Mouse (Mus musculus): Measurements from ENCODE around the gene Mrgprf.
A peak's percentile ranks its signal among the peaks of the same experiment; 100 is the strongest.

Gene Mrgprf

DNA sequence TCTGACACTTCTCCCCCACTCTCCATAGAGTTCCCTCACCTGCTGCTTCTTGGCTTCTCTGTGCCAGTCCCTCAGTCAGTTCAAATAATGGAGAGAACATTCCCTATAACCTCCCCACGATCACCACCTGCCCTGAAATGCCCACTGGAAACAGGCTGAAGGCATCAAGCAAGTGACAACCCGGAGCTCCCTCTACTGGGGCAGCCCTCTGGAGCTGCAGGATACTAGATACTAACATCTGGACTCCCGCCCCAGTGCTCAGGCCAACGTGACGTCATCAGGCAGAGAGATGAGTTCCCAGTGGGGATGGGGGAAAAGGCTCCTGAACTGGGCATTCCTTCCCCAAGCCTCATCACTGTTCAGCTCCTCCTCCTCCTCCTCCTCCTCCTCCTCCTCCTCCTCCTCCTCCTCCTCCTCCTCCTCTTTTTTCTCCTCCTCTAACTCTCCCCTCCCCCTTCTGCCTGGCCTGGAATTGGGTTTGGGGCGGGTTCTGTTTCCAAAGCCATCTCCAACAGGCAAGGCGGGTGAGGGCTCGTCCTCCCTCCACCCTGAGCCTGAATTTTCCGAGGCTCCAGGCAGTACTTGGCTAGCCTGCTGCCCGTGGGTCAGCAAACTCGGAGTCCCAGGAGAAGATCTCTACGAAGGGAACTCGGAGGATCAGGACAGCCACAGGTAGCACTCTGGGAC lies at the start of gene Mrgprf:
Mrgprf (plus strand) TSS at position 508 of the 687 bp plus-strand sequence.
- peak; percentile 56 for DNase-seq

DNA sequence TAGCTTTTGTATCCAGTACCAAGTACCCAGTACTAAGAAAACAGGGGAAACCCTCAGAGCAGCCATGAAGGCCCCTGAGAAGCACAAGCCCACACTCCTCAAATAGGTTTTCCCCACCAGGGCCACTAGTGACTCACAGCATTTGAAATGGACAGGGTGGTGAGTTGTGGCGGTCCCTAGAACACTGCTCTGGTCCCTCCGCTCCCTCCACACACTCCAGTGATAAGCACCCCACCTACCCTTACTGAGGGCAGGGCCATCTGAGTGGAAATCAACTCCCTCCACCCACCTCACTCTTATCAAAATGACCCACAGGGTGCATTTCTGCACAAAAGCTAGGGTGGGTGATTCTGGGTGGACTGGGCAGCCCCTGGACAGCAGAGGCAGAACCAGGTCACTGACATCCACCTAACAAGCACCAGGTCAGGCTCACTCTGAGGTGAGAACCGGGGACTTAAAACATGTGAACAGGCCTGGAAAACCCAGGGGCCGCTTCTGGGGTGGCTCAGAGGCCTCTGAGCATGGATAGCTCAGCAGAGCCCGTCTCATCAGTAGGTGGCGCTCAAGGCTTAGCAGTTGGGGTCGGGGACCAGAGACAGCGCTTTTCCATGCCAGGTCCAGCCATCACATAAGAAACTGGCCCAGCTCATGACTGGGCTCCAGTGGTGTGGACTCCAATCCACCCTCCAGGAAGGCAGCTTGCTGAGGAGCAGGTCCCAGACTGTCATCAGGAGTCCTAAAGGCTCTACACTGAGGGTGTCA lies 47.7 kb upstream of the Mrgprf start:
- peak; percentile 92 for DNase-seq

DNA sequence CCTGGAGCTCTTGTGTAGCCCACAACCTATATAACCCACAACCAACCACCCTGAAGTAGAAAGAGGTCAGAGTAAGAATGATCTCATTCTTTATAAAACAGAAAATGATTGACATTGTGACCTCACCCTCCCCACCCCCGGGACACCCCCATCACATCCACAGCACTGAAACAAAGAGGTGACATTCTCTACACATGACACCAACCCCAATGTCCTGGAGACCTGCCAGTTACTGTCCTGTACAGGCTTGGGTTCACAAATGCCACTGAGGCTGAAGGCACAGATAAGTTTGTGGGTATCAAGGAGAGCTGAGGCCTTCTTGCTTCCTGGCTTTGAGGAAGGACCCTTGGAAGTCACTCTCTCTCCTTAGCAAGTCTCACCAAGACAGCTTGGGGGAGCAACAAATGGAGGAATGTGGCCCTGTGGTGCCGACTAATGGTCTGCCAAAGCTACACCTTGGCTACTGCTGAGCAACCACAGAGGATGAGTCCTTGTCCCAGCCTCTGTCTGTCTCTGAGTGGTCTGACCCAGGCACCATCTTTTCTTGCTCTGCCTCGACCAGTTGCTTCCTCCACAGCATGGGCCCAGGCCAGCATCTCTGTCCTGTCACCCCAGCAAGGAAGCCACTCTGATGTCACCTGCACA lies 46.5 kb upstream of the Mrgprf start:
- DNase-seq = no peak

DNA sequence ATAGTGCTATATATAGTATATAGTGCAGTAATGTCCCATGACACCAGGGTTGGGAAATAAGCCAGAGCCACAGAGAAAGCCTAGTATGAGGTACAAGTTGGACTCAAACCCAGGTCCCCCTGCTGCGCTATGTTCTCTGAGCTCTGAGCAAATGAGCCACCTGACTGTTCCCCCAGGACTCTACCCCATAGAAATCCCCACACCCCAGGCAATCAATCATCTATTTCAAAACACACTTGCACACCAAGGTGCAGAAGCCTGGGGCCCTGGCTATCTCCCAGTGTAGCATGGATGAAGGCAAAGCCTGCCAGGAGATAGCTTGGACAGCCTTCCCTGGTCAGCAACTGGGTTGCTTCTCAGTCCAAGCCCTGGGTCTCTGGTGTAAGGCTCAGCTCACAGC lies 44.5 kb upstream of the Mrgprf start:
- no peak for DNase-seq

DNA sequence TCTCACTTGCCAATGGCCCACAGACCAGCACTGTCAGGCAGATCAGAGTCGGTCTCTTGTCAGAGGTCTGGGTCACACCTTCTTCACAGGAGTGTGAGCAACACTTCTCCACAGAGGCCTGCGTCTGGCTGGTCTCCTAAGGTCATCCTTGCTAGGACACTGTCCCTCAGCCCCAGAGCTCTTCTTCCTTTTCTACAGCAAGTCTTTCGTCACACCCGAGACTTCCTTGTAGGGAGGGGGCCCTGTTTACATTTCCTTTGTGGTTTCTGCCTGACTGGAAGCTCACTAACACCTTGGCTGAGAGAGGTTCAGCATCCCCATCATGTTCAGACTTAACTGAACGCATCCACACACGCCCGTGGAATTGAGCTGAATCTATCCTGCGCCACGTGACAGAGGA lies 36.4 kb upstream of the Mrgprf start:
- DNase-seq = no peak

DNA sequence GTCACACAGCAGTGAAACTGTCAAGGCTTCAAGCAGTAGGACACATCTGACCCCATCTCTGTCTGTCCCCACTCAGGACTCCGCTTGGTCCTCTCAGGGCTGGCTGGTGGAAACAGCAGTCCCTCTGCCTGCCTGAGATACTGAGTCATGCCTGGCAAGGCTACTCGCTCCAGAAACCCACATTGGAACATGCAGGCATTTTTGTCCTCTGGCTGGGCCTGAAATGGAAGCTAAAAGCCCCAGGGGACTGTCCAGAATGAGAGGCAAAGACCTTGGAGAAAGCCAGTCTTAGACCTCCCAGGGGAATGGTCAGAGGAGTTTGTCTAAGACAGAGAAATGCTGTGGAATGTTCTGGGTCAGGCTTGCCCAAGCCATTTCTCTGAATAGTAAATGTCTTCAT lies 34.6 kb upstream of the Mrgprf start:
- no peak for DNase-seq

DNA sequence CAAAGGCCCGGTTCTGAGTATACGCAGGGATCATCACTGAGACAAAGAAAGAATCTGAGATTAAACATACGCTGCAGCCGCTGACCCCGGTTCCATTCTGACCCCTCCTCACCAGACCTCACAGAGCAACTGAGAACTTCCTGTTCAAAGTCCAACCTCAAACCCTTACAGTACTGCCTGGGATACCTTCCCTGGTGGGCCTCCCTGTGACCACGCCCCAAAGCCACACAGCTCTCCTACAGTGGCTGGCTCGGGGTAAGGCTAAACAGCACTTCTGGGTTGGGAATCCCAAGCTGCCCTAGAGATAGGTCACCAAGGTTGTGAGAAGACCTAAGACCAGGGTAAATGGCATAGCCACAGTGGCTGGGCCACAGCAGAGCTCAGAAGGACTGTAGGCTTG lies 31.7 kb upstream of the Mrgprf start:
- DNase-seq = no peak

DNA sequence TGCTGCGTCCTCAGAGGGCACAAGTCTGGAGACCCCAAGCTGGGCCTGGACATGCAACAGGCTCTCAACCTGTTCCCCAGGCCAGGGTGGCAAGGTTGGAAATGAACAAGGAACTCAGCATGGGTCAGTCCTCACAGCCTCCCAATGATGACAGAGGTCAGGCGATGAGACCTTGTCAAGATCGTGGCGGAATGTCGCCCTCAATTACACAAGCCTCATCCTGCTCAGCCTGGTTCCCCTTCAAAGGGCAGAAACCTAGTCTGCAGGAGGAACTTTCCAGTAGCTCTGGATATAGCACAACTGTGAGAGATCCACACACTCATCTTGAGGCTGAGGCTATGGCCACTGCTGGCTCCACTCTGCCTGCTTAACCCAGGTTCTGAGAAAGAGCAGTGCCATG lies 29.7 kb upstream of the Mrgprf start:
- no peak for DNase-seq

DNA sequence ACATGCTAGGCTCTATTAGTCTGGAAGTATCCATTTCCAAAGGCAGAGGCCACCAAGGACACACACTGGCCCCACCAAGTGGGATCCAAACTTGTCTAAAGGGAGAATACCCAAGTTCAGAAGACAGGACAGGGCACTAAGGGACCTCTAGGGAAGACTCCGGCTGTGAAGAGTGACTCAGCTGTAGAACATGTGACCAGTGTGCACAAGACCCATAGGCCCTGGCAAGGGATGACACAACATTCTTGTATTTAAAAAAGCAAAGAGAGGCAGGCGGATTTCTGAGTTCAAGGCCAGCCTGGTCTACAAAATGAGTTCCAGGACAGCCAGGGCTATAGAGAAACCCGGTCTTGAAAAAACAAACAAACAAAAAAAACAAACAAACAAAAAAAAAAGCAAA lies 25.1 kb upstream of the Mrgprf start:
- no peak for DNase-seq

DNA sequence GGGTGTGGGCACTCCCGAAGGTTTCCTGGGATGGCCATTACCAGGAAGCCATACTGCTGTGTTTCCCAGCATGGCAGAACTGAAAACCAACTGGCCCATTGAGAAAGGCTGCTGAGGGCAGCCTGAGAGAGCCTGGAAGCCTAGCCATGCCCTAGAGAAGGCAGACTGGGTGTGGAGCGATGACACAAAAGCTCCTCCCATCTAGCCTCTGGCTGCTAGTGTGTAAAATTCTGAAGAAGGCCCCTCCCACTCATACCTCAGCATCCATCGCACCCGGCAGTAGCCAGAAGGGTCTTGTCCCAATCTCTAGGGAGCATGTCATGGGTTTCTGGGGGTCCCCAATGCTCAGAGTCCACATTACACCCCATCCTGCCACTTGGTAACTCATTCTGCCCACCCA lies 19.2 kb upstream of the Mrgprf start:
- DNase-seq = no peak

DNA sequence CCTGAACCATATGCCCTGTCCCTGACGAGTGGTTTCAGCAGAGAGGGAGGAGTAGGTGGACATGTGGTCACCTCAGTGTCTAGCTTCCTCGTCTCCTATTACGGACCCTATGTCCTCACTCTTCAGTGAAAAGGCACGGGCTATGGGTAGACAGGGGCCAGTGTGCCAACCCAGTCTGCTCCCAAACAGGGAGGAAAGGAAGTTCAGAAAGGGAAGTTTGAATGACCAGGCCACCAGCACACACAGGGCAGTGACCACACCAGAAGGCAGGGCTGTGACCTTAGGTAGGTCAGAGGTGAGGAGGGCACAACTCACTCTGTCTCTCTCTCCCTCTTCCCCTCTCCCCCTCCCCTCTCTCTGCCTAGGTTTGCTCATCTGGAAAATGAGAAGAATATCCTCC lies 17.6 kb upstream of the Mrgprf start:
- no peak for DNase-seq

DNA sequence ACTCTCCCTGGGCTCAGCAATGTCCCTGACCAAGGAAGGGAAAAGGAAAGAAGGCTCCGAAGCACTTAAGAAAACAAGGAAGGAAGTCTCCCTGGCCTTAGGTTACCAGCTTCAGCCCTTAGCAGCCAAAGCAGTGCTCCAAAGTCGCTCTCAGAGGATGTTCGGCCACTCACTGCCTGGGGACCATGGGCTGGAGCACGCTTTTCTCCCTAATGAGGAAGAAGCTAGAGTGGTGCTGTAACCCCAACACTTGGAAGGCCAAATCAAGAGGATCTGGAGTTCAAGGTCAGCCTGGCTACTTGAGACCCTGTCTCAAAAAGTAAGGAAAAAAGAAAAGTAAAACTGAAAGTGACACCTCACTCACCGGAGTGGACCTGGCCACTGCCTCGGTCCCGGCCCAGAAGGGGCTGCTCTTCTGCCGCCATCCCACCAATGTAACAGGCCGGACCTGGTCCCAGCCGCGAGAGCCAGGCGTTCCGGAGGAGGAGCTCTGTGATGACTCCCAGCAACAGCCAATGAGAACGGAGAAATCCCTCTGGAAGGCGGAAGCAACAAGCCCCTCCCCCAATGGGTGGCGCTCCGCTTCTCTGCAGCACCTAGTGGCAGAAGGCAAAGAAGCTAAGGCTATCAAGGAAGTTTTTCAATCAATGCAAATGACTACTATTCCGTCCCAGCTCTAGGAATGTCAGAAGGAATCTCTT lies 17.0 kb upstream of the Mrgprf start, which contains the start of gene Tpcn2:
Tpcn2 (minus strand) TSS at position 525 of the 701 bp plus-strand sequence.
- DNase-seq = peak; percentile 97

DNA sequence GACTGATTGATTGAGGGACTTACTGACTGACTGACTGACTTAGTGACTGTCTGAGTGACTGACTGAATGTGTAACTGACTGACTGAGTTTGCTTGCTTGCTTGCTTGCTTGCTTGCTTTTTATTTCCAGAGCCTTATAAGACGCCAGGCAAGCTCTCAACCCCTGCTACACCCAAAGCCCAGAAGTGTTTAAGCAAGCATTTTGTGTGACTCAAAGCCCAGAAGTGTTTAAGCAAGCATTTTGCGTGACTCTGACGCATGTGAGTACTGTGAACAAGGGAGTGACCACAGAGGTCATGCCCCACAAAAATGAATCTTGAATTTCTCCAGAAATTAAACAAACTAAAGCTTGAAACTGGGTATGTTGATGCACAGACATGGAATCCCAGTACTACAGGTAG lies 16.3 kb upstream of the Mrgprf start:
- no peak for DNase-seq

DNA sequence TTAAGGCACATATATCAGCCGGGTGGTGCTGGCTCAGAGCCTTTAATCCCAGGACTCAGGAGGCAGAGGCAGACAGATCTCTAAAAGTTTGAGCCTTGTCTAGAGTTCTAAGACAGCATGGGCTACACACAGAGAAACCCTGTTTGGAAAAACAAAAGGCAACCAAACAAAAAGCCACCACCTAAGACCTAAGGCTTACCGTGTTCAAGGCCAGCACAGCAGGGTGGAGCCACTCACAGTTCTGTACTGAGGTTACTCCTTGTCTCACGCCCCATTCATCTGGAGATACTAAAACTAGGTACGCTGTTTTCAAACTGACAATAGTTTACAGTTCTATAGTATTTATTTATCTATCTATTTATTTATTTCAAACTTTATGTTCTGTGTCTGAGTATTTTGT lies 15.2 kb upstream of the Mrgprf start:
- no peak for DNase-seq

DNA sequence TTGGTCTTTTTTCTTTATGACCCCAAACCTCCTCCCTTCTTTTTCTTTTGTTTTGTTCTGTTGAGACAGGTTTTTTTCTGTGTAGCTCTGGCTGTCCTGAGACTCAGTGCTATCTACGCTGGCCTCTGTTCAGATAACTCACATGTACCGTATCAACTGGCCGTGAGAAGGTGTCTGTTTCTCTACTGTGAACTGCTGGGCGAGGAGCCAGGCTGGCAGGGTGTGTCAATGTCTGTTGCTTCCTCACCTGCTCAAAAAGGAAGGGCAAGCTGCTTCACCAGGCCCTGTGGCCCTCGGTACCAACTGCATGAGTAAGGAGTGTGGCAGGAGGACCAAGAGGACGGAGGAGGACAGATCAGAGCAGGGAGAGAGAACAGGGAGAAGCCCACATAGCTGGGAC lies 13.2 kb upstream of the Mrgprf start:
- DNase-seq = no peak

DNA sequence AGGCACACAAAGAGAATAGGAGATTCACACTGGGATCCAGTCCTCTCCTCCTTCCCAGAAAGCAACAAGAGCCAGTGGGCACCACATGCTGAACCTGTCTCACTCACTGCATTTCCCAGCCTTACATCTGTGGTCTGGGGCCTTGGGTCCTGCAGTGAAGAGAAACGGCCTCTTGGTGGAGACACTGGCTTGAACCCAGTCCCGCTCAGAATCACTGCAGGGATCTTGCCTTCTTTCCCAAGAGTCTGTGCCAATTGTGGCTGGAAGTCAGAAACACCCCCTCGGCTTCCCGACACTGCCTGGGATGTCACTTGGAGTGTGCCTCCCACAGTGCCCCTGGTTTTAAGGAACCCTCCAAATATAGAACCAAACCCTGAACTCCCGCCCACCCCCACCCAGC lies 11.3 kb upstream of the Mrgprf start:
- DNase-seq = peak; percentile 62

DNA sequence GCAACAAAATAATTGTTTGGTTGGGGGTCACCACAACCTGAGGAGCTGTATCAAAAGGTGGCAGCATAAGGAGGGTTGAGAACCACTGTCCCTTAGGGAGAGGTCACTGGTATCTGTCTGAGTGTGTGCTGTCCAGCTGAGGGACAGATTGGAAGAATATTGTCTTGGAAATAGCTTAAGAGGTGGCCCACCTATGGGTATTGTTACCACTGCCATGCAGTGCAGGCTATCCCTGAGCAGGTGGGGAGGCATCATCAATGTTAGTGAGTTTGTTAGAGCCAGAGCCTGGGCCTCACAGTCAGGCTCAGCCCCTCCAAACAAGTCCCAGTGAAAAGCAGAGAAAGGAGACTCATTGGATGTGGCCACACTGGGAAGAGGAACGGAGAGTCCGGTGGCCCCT lies 8.8 kb upstream of the Mrgprf start:
- DNase-seq = no peak

DNA sequence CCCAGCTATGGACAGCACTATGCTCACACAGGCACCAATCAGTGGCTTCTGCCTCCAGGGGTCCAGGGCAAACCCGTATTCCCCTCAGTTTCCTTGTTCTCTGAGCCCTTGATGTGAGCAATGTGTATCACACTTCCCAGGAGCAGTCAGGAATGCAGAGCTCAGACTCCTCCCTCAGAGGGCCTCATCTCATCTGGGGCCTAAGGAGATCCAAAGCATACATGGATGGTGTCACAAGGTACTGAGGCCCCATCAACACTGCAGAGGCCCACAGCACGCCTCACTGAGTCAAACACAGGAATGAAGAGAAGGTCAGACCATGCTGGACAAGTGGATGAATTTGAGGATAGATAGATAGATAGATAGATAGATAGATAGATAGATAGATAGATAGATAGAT lies 7.9 kb upstream of the Mrgprf start:
- no peak for DNase-seq

DNA sequence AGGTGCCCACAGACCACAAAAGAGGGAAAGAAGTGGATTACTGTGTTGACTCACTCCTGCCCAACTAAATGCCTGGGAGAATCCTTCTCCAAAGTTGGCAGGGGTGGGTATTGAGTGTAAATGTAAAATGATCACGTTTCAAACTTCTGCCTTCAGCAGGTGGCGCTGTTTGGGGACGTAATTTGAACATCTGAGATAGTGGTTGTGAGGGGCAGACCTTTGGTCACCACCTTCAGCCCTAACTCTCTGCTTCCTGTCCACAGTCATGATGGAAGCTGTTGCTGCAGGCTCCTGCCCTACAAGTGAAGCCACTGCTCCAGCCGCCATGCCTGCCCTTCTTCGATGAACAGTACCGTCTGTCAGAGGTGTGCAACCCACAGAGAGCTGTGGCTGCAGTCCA lies 6.8 kb upstream of the Mrgprf start:
- peak; percentile 40 for DNase-seq

DNA sequence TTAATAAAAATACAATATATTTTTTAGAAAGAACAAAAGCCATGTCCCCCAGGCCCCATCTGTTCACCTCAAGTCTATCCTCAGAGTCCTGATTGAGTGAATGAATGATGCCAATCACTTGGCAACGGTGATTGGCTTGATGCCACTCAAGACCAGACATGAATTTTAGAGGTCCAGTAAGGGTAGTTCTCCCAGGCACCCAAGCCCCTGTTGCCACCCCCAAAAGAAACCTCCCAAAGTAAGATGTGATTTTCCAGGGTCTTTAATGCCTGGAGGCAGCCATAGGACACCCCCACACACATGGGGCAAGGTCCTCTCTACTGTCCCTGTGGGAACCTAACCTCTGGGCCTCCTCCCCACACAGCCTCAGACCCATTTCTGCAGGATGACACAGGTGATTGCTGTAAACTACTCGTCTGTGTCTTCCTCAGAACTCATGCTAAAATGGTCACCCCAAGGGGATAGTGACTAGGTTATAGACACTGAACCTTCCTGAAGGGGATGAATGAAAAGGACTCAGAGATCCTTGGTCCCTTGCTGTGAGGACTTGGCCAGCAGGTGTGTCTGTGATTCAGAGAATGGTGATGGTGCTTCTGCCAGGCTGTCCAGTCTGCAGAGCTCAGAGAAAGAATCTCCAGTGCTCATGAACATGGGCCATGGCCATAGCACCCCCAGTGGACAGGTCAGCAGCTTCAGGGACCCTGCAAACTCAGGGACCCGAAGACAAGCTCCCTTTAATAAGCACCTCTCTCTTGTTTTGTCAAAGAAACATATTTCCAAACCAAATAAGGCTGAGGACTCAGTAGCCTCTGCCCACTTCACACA lies 1.8 kb upstream of the Mrgprf start:
- DNase-seq = no peak

DNA sequence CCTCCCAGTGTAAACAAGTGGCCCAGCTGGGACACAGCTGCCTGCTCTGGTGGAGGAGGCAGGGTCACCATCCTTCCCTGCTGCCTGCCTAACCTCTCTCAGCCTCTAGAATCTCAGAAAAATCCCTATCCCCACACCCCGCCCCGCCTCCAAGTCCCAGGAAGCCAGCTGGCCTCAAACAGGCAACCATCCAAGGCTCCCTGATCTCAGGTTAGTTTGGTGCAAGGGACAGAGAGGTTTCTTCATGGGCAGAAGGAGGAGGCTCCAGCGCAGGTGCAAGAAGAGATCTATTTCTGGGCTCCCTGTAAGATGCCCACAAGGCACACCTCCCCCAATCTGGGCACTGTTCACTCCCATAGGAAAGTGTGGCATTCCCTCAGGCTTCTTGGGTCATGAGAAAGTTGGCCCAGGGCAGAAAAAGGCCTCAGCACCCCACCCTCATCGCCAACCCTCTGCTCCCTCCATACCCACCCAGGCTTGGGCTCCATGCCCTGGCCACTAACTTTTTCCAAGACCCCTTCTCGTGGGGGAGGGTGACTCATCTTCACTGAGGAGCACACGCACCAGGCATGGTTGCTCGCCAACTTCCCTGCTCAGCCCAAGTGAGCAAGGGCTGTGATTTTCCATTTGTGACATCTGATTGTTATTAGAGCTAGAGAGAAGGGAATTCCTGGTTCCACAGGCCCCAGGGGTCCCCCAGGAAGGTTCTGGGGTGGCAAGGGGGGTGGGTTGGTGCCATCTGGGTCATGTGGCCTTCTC lies 887 bp upstream of the Mrgprf start:
- DNase-seq = peak; percentile 74

DNA sequence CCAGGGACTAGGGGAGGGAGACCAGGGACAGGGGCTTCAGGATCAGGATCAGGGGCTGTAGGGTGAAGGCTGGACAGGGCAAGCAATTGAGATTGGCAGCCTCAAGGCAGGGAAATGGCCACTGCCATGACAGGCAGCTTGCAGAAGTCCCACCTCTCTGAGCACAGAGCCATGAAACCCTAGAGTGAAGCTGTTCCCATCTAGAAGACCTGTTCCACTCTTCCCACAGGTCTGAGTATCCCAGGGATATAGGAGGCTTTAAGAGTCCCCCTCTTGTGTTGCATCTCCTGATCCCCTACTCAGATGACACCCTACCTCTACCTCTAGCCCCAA lies 346 bp downstream of the Mrgprf start:
- DNase-seq = no peak
